Mouse (Mus musculus) CH12.LX (cell line): Measurements from ENCODE around the gene Mroh2a. TPM values are rescaled to one million over a fixed set of nuclear protein-coding genes. Genes with fewer than 3 reads are reported as not detected.

Experiments used
- DNase-seq: peaks from one replicate; pipeline ENCODE4 v3.0.0-alpha.2; 2013; ENCODE audit errors: extremely low read depth
- H3K27ac ChIP-seq: 2 replicates; pipeline ENCODE4 v1.5.1; 2012; ENCODE audit warnings: low read depth, mild to moderate bottlenecking, control low read depth, moderate library complexity; ENCODE audit not compliant: insufficient read depth
- H3K27me3 ChIP-seq: replicated peaks from 2 replicates; pipeline ENCODE3; 2012; ENCODE audit warnings: inconsistent platforms
- H3K36me3 ChIP-seq, 2 experiments: replicated peaks in 1 of 2; 2 replicates each; pipeline versions ENCODE3 to v1.6.1; 2012; ENCODE audit warnings: inconsistent platforms in 1 of 2, low read length in 1 of 2, mild to moderate bottlenecking in 1 of 2, mixed read lengths in 1 of 2, moderate library complexity in 1 of 2; ENCODE audit not compliant: control insufficient read depth in 1 of 2, insufficient read depth in 1 of 2
- H3K4me1 ChIP-seq, 2 experiments: 2 replicates each; pipeline ENCODE4 v1.6.1; 2012; ENCODE audit warnings: inconsistent platforms in 1 of 2, moderate library complexity in 1 of 2; ENCODE audit not compliant: insufficient read depth in 2 of 2, control insufficient read depth in 1 of 2
- H3K4me2 ChIP-seq: 2 replicates; pipeline ENCODE4 v1.6.1; 2012; ENCODE audit warnings: low read depth, mild to moderate bottlenecking, control low read depth; ENCODE audit not compliant: poor library complexity, insufficient read depth, severe bottlenecking
- H3K4me3 ChIP-seq, 3 experiments: fragments of 150-350 bp in 1 of 3; sonication (generic) in 1 of 3; replicated peaks in 1 of 3; 2 replicates each; pipeline versions ENCODE3 to v1.5.1; 2011 to 2012; ENCODE audit warnings: low read depth in 2 of 3, low read length in 2 of 3, mild to moderate bottlenecking in 2 of 3, moderate library complexity in 2 of 3, control low read depth in 1 of 3, improper control_type of control experiment in 1 of 3, inconsistent platforms in 1 of 3, mixed read lengths in 1 of 3; ENCODE audit not compliant: poor library complexity in 1 of 3
- H3K79me2 ChIP-seq: replicated peaks from 2 replicates; pipeline ENCODE4 v1.6.1; 2012; ENCODE audit warnings: mild to moderate bottlenecking, moderate library complexity; ENCODE audit not compliant: control insufficient read depth, poor library complexity, insufficient read depth, severe bottlenecking; ENCODE audit errors: extremely low read depth
- H3K9ac ChIP-seq: 2 replicates; pipeline ENCODE4 v1.6.1; 2012; ENCODE audit warnings: low read depth, mild to moderate bottlenecking, control low read depth, moderate library complexity; ENCODE audit not compliant: insufficient read depth
- H3K9me3 ChIP-seq: replicated peaks from 2 replicates; pipeline ENCODE3; 2012; ENCODE audit warnings: low read length, inconsistent platforms, mixed read lengths
- BHLHE40 ChIP-seq: IDR thresholded peaks from 2 replicates; pipeline ENCODE4 v1.6.1; 2011; ENCODE audit warnings: mild to moderate bottlenecking, low read depth, low read length, improper control_type of control experiment
- CHD2 ChIP-seq: IDR thresholded peaks from 2 replicates; pipeline ENCODE4 v1.6.1; 2011; ENCODE audit warnings: low read length, improper control_type of control experiment
- CTCF ChIP-seq, 2 experiments: IDR thresholded peaks in 1 of 2; conservative IDR thresholded peaks in 1 of 2; 2 replicates each; pipeline ENCODE4 v1.5.1; 2011 to 2012; ENCODE audit warnings: low read depth in 2 of 2, low read length in 2 of 2, improper control_type of control experiment in 1 of 2, inconsistent platforms in 1 of 2, mild to moderate bottlenecking in 1 of 2, moderate library complexity in 1 of 2
- E2F4 ChIP-seq: IDR thresholded peaks from 2 replicates; pipeline ENCODE4 v1.6.1; 2011; ENCODE audit warnings: low read depth, low read length, improper control_type of control experiment; ENCODE audit not compliant: insufficient replicate concordance
- ELF1 ChIP-seq: IDR thresholded peaks from 2 replicates; pipeline ENCODE4 v1.6.1; 2014; ENCODE audit warnings: low read depth, mild to moderate bottlenecking, inconsistent platforms, low read length, improper control_type of control experiment
- EP300 ChIP-seq: IDR thresholded peaks from 2 replicates; pipeline ENCODE4 v1.6.1; 2011; ENCODE audit warnings: low read length, improper control_type of control experiment
- ETS1 ChIP-seq: conservative IDR thresholded peaks from 2 replicates; pipeline ENCODE4 v1.6.1; 2012; ENCODE audit warnings: low read depth, mild to moderate bottlenecking, inconsistent platforms, low read length, improper control_type of control experiment, moderate library complexity
- JUN ChIP-seq: IDR thresholded peaks from 2 replicates; pipeline ENCODE4 v1.6.1; 2011; ENCODE audit warnings: low read depth, mild to moderate bottlenecking, low read length, improper control_type of control experiment, moderate library complexity; ENCODE audit not compliant: insufficient read depth
- JUND ChIP-seq: conservative IDR thresholded peaks from 2 replicates; pipeline ENCODE4 v1.6.1; 2011; ENCODE audit warnings: low read depth, low read length, improper control_type of control experiment
- MEF2A ChIP-seq: IDR thresholded peaks from 2 replicates; pipeline ENCODE4 v1.6.1; 2014; ENCODE audit warnings: low read depth, mild to moderate bottlenecking, inconsistent platforms, low read length, improper control_type of control experiment, borderline replicate concordance
- NRF1 ChIP-seq: IDR thresholded peaks from 2 replicates; pipeline ENCODE4 v1.6.1; 2014; ENCODE audit warnings: low read depth, mild to moderate bottlenecking, inconsistent platforms, low read length, improper control_type of control experiment, moderate library complexity
- SIN3A ChIP-seq: IDR thresholded peaks from 2 replicates; pipeline ENCODE4 v1.6.1; 2012; ENCODE audit warnings: low read length, improper control_type of control experiment, inconsistent platforms
- SMC3 ChIP-seq: IDR thresholded peaks from 2 replicates; pipeline ENCODE4 v1.6.1; 2011; ENCODE audit warnings: low read depth, low read length, improper control_type of control experiment
- USF1 ChIP-seq: IDR thresholded peaks from 2 replicates; pipeline ENCODE4 v1.6.1; 2014; ENCODE audit warnings: low read depth, mild to moderate bottlenecking, inconsistent platforms, low read length, improper control_type of control experiment
- ZC3H11A ChIP-seq: IDR thresholded peaks from 2 replicates; pipeline ENCODE4 v1.6.1; 2012; ENCODE audit warnings: low read depth, mild to moderate bottlenecking, inconsistent platforms, low read length, improper control_type of control experiment
- ZMIZ1 ChIP-seq: IDR thresholded peaks from 2 replicates; pipeline ENCODE4 v1.6.1; 2012; ENCODE audit warnings: low read depth, mild to moderate bottlenecking, inconsistent platforms, low read length, improper control_type of control experiment
- ZNF384 ChIP-seq: IDR thresholded peaks from 2 replicates; pipeline ENCODE4 v1.6.1; 2012; ENCODE audit warnings: low read depth, low read length, improper control_type of control experiment, inconsistent platforms
- dilution Hi-C: fragments of 300-500 bp; cut with MboI; formaldehyde crosslinking; loops from 2 replicates; pipeline ENCODE4 v1.14.3; 2020; ENCODE audit warnings: low sequenced_read_pairs; ENCODE audit not compliant: extremely low pct_unique_long_range_greater_than_20kb, extremely low pct_ligation_motif_present
- in situ Hi-C: fragments of 300-500 bp; cut with MboI; formaldehyde crosslinking; loops from 3 replicates; pipeline ENCODE4 v1.14.3; 2019; ENCODE audit warnings: low sequenced_read_pairs, low pct_ligation_motif_present, low pct_unique_long_range_greater_than_20kb, mixed read lengths
- polyA plus RNA-seq: library from polyadenylated mRNA; unstranded; fragments of >175 nt; gene quantifications from 2 replicates; pipeline ENCODE4 v1.2.1, GENCODE M21; 2012; ENCODE audit warnings: low read depth; ENCODE audit not compliant: insufficient read length
- total RNA-seq, 2 experiments: library from RNA; depleted of rRNA; stranded (reverse); fragments of 300-350 nt in 1 of 2; fragments of >200 nt in 1 of 2; gene quantifications; 2 replicates each; pipeline ENCODE4 v1.2.3; 2012 to 2014

The Mroh2a gene
- total and polyA plus RNA-seq, 3 experiments: 0.17 to 1.0 TPM; not detected in 1

- no peak for TF ChIP-seq NRF1
- TF ChIP-seq ZNF384: no peak
- no peak for TF ChIP-seq SIN3A
- no peak for TF ChIP-seq EP300
- no peak for TF ChIP-seq ELF1
- no peak for TF ChIP-seq CTCF (conservative IDR thresholded peaks at IDR 0.05 in 1 of 2, IDR thresholded peaks at IDR 0.05 in 1 of 2; ENCODE audit: low read depth in 2 of 2, low read length in 2 of 2)
- TF ChIP-seq ZMIZ1: no peak
- no peak for TF ChIP-seq BHLHE40
- TF ChIP-seq ZC3H11A: no peak
- TF ChIP-seq MEF2A: no peak
- Histone ChIP-seq H3K36me3 (no peaks in the 10 kb centered on the region), H3K4me2 (no peak overlapping the region), H3K4me3 (no peak overlapping the region), H3K27ac (no peak overlapping the region), H3K9me3 (peaks cover 13% of the 10 kb centered on the region), H3K9ac (no peak overlapping the region), H3K4me1 (no peaks in the 10 kb centered on the region), H3K79me2 (no peaks in the 10 kb centered on the region), H3K27me3 (peaks cover 49% of the 10 kb centered on the region)
- dilution Hi-C loops: no loop called here
- DNase-seq: no peak
- in situ Hi-C loops: loop anchor here (25.0 kb wide), 1 partner anchor 334 kb away; no protein-coding TSS in a partner anchor
Observed at GRCm38 (mm10) chr1:88296171-88296920, 69.6 kb downstream of the Mroh2a start.

GRCm38 (mm10) chr1:88297480-88298258 lies 70.9 kb downstream of the Mroh2a start:
- no peak for TF ChIP-seq BHLHE40
- TF ChIP-seq USF1: no peak
- TF ChIP-seq JUN: no peak
- TF ChIP-seq ETS1: no peak
- no peak for TF ChIP-seq SMC3
- no peak for TF ChIP-seq E2F4
- no peak for TF ChIP-seq CHD2
- no peak for TF ChIP-seq JUND
- dilution Hi-C loops (no loop called here), in situ Hi-C loops (loop anchor here (25.0 kb wide), 1 partner anchor 335 kb away; no protein-coding TSS in a partner anchor)
- Histone ChIP-seq H3K4me2 (no peak overlapping the region), H3K9ac (no peak overlapping the region), H3K9me3 (peaks cover 16% of the 10 kb centered on the region), H3K27ac (no peak overlapping the region), H3K27me3 (peaks cover 46% of the 10 kb centered on the region), H3K4me3 (no peak overlapping the region), H3K4me1 (no peaks in the 10 kb centered on the region), H3K79me2 (no peaks in the 10 kb centered on the region), H3K36me3 (no peaks in the 10 kb centered on the region)
- DNase-seq: no peak
